Mouse (Mus musculus): Measurements from ENCODE around the gene Crlf1. TPM values are rescaled to one million over a fixed set of nuclear protein-coding genes. Genes with fewer than 3 reads are reported as not detected.

The Crlf1 gene
- under 1 TPM; 0.22 to 0.29 TPM for total RNA-seq (2021)
- long read RNA-seq, experiment 1, partial matches to known transcripts = 0 of 1 reads
- long read RNA-seq, experiment 1, other reads (novel, unspliced or antisense) = 0 of 1 reads
- long read RNA-seq, experiment 2 = 0 reads

DNA sequence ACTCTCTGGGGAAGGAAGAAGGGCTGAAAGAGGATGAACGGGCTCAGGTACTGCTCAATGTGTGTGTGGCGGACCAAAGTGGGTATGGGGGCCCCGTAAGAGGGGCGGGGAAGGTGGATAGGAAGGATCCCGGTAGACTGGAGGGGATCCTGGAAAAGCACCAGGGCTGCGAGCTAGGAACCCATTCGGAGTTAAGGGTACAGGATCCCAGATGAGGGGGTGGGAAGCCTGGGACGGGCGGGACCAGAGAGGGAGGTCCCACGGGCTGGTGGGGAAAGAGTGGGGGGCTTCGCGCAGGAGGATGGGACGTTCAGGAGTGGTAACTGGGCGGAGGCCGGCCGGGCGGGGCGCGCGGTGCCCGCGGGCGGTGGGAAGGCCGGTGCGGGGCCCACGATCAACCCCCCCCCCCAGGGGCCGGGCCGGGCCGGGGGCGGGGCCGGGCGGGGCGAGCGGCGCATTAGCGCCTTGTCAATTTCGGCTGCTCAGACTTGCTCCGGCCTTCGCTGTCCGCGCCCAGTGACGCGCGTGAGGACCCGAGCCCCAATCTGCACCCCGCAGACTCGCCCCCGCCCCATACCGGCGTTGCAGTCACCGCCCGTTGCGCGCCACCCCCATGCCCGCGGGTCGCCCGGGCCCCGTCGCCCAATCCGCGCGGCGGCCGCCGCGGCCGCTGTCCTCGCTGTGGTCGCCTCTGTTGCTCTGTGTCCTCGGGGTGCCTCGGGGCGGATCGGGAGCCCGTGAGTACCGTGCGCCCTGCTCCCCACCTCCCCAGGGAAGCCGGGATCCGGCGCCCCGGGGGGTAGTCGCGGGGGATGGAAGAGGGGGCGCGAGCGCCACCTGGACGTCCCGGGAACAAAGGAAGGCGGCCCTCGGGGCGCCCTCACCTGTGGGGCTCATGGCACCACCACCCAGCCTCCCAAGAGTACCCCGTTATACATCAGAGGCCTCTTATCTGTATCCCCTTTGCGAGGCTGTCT, at the start of gene Crlf1:
Crlf1 (plus strand) TSS at position 495 of the 977 bp plus-strand sequence.
- intact Hi-C loops (cut with DNase I) = no loop called here
- no peak for DNase-seq

DNA sequence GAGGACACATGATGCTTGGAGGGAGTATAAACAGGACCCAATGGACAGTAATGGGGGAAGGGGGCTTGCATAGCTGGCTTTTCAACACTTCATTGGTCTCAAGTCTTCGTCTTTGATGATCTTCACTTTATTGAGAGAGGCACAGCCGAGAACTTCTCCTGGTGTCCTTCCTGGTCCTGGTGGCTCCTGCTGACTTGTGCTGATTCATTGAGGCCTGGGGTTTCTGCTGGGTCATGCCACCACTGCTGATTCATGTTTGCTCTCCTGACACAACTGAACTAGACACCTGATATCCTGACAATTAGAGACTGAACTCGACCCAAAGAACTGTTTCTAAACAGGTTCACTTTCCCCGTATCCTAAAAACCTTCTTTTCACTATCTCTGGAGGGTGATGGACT, 49.6 kb upstream of the Crlf1 start:
- DNase-seq = no peak
- intact Hi-C loops (cut with DNase I) = no loop called here

DNA sequence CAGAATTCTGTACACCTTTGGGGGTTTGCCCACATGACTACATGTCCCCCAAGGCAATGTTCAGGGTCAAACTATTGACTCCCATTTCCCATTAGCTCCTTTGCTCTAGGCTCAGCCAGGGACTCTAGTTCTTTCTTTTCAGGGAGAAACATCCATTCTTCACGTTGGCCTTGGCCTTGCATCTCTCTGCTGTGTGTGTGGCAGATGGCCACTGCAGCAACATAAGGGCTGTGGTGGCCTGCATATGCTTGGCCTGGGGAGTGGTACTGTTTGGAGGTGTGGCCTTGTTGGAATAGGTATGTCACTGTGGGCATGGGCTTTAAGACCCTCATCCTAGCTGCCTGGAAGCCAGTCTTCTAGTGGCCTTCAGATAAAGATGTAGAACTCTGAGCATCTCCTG, 47.0 kb upstream of the Crlf1 start:
- intact Hi-C loops (cut with DNase I) = no loop called here

GRCm38 (mm10) chr8:70447639-70448420, 45.1 kb upstream of the Crlf1 start:
- intact Hi-C loops (cut with DNase I) = no loop called here
- peak; percentile 19 to 38 for DNase-seq

More for the DNA sequence above, 47.0 kb upstream of the Crlf1 start:
- DNase-seq = no peak

DNA sequence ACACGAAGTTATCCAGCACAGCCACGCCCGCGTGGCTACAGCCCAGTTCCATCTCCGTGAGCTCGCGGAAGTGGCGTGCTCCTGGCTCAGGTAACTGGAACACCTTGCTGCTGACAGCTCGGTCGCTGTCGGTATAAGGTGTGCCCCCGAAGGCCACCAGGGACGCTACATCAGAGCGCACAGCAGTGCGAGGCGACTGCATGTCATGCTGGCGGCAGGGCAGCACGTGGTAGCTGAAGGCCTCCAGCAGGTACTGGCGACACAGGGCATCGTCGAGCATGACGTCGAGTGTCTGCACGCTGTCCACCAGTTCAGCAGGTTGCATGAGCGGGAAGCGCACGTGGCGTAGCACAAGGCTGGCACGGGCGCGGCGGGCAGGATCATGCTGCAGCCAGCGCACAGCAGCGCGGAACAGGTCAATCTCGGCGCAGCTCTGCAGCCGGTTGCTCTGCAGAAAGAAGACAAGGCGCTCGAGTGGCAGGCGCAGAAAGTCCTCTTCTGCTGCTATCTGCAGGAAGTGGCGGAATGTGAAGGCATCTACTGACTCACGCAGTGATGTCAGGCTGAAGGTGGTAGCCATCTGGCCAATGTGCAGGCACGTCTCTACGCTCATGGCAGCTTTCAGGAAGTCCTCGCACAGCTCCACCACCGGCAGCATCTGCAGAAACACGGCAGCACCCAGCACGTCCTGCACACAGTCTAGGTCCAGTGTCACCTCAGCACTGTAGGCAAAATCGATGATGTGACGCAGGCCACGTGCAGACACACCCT, 40.6 kb upstream of the Crlf1 start:
- no peak for DNase-seq
- intact Hi-C loops (cut with DNase I) = no loop called here

- DNase-seq = no peak
- intact Hi-C loops (cut with DNase I) = no loop called here
Observed at GRCm38 (mm10) chr8:70453852-70454251, 39.1 kb upstream of the Crlf1 start.

DNA sequence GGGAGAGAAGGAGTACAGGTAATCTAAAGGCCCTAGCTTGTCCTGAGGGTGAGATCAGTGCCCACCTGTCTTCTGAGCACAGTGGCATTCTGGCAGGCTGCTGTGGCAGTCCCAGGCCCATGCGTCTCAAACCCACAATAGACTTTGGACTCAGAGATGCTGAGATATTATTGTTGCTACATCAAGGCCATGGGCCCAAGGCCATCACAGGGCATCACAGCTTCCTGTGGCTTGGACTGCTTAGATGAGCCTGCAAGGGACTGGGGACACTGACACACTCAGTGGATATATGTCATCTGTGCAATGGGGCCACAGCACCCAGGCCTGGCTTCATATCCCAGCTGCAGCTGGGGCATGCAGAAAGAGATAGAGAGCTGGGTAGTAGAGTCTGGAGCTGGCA, 36.0 kb upstream of the Crlf1 start:
- intact Hi-C loops (cut with DNase I) = no loop called here
- DNase-seq = no peak

GRCm38 (mm10) chr8:70457882-70458281, 35.1 kb upstream of the Crlf1 start:
- no peak for DNase-seq

DNA sequence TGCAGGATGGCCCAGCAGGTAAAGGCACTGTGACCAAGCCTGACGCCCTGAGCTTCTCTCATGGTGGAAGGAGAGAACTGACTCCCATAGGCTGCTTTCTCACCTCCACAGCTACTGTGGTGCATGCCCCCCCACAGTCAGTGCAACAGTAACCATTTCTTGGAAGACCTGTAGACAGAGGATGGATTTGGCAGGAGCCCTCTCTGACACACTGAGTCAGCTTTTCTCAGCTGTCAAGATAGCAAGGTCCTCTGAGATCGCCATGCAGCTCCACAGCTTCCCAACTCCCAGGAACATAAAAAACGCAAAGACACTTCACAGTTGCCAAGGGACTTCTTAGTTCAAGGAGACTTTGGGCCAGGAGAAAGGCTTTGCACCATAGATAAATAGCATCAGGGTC, 34.5 kb upstream of the Crlf1 start:
- no peak for DNase-seq
- intact Hi-C loops (cut with DNase I) = no loop called here

More at GRCm38 (mm10) chr8:70457882-70458281, 35.1 kb upstream of the Crlf1 start:
- intact Hi-C loops (cut with DNase I) = no loop called here

DNA sequence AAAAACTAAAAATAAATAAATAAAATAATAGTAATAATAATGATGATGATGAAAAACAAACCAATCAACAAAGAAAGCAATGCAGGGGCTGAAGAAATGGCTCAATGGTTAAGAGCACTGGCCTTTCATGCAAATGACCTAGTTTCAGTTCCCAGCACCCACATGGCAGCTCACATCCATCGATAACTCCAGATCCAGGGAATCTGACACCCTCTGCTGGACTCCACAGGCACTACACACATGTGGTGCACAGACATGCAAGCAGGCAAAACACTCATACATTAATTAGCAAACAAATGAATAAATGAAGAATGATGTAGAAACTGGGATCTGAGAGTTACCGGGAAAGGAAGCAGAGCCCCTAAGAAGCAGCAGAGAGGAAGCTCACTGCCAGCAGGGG, 33.3 kb upstream of the Crlf1 start:
- DNase-seq = no peak
- intact Hi-C loops (cut with DNase I) = no loop called here

- DNase-seq = no peak
- intact Hi-C loops (cut with DNase I) = no loop called here
Observed at GRCm38 (mm10) chr8:70460199-70460598, 32.8 kb upstream of the Crlf1 start.

GRCm38 (mm10) chr8:70460606-70461005, 32.4 kb upstream of the Crlf1 start:
- no peak for DNase-seq
- intact Hi-C loops (cut with DNase I) = no loop called here

DNA sequence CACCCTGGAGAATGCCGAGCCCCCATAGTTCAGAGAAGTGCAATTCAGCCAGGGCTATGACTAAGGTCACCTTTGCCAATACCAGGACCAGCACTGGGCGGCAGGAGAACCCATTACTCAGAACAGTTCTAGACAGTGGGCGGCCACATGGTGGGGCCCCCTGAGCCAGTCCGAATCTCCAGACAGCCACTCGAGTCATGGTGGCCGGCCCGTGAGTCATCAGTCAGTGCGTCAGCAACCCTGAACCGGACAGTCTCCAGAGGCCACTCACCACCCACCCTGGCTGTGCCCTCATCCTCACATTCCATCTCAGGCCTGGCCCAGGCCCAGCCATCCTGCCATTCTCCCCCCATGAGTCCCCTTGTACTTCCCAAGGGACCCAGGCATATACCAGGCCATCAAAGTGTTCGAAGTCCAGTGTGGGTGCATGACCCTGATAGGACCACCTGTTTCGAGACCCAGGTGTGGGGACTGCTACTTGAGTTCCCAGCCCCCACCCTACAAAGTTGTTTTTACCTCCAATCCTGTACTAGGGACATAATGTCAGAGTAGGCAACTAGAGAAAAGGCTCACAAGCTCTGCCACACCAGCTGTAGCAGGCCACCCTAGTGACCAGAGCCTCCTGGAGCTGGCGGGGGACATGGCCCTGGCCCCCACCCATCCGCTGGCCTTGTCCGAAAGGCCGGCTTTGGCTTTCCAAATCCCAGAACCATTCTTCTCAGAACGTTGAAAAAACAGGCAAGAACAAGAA, 31.0 kb upstream of the Crlf1 start:
- intact Hi-C loops (cut with DNase I) = no loop called here
- no peak for DNase-seq

DNA sequence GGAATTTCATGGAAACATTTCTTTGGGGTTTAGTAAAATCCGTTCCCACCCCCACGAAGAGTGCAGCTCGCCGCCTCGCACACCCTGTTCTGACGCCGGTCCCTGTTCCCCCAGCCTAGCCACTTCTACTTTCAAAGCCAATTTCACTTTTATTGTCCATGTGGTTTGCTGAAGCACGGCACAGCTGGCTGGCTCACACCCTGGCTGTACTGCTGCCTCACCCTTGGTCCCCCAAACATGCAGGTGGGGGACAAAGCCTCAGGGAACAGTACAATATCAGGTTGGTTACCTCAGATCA, 30.5 kb upstream of the Crlf1 start:
- DNase-seq = no peak
- intact Hi-C loops (cut with DNase I) = no loop called here

DNA sequence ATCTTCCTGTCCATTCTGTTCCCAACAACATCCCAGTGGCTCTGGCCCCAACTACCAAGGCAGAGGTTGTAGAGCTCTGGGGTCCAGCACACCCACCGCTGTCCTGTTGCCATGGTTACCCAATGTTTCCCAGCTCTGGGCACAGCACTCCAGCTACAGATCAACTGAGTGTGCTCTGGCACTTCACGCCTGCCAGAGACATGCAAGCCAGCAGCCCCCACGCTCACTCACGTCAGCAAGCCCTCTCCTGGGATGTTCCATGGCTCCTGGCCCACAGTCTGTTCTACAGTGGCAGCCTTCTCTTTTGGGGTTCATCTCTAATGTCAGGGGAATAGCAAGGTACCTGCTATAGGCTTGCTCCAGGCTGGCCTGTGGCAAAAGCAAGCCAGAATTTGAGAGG, 29.7 kb upstream of the Crlf1 start:
- intact Hi-C loops (cut with DNase I) = no loop called here
- no peak for DNase-seq

DNA sequence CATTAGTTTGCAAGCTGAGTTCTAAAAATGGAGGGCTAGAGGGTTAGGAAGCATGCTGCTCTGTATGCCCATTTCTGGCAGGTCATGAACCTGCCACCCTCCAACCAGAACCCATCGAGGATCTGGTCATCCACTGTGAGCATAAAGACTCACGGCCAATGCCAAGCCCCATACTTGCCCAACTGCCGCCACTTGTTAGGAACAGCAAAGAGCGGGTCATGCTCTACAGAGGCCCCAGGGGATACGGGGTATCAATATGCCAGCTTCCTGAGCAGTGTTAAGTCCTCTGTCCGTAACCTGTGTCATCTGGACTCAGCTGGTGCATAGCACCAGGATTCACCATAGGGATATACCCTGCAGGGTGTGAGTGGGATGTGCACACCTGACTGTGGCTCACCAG, 28.8 kb upstream of the Crlf1 start:
- intact Hi-C loops (cut with DNase I) = no loop called here

GRCm38 (mm10) chr8:70465701-70466100, 27.3 kb upstream of the Crlf1 start:
- intact Hi-C loops (cut with DNase I) = loop anchor here (5.0 kb wide), 1 partner anchor 37 kb away; no protein-coding TSS in a partner anchor
- DNase-seq = no peak

More for the DNA sequence above, 28.8 kb upstream of the Crlf1 start:
- DNase-seq = no peak

DNA sequence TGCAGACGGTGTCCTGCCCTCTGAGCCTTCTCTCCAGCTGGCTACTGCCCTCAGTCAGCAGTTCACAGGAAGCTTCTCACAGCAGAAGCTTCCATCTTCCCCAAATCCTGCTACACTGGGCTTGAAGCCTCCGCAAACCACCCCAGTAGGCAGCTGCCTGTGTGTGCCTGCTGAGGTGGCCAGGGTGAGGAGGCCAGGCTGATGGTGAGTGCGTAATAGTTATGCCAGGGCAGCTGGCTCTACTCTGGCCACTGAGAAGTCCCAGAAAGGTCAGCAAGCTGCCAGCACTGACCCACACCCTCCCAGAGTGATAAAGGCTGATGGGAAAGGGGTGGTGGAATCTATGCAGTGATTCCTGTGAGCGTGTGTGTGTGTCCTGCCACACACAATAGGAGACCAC, 26.7 kb upstream of the Crlf1 start:
- intact Hi-C loops (cut with DNase I) = loop anchor here (5.0 kb wide), 1 partner anchor 36 kb away; no protein-coding TSS in a partner anchor
- no peak for DNase-seq

- peak; percentile 68 to 70 for DNase-seq
- intact Hi-C loops (cut with DNase I) = loop anchor here (5.0 kb wide), 1 partner anchor 36 kb away; no protein-coding TSS in a partner anchor
Observed at GRCm38 (mm10) chr8:70466771-70467170, 26.2 kb upstream of the Crlf1 start.
